Mouse (Mus musculus): ENCODE results near the gene Ndufa1. TPM values are rescaled to one million over a fixed set of nuclear protein-coding genes. Genes with fewer than 3 reads are reported as not detected.

The Ndufa1 gene
- polyA plus RNA-seq (2015; fragmentation: Nextera tagmentation; extraction: Ambion mirVana) = 372 and 394 TPM in 2 replicates

GRCm38 (mm10) chrX:37191105-37191743 is at the start of gene Ndufa1, which contains the start of gene Rnf113a1:
Gene Ndufa1, minus strand, starts transcription at chrX:37191163.
Gene Rnf113a1, plus strand, starts transcription at chrX:37191245.

DNA sequence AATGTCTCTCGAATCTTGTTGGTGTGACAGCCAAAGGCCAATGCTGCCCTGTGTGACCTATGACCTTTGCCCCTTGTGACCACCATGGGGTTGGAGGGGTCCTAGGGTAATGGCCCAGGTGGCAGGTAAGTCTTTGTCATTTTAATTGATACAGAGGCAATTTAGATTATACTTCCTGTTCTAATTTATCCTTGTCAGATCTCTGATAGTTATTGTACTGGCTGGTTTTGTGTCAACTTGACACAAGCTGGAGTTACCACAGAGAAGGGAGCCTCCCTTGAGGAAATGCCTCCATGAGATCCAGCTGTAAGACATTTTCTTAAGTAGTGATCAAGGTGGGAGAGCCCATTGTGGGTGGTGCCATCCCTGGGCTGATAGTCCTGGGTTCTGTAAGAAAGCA is 31.2 kb upstream of the Ndufa1 start, which contains the start of gene Rhox1:
Rhox1 (minus strand) TSS at position 101 of the 400 bp plus-strand sequence.

GRCm38 (mm10) chrX:37210941-37211340 is 20.0 kb upstream of the Ndufa1 start, which contains the start of gene Gm9:
Gene Gm9, minus strand, starts transcription at chrX:37211041.

GRCm38 (mm10) chrX:37168742-37169141 is 22.2 kb downstream of the Ndufa1 start, which contains the start of gene Akap14:
Gene Akap14, minus strand, starts transcription at chrX:37168842.

Other genes with a start within 250 kb of the Ndufa1 start
- 7.2 and 8.9 TPM in 2 replicates for gene Sept6, start 199.4 kb downstream of the Ndufa1 start, polyA plus RNA-seq (2015; fragmentation: Nextera tagmentation; extraction: Ambion mirVana)
- gene Sowahd, start 142.3 kb downstream of the Ndufa1 start, polyA plus RNA-seq (2015; fragmentation: Nextera tagmentation; extraction: Ambion mirVana) = 0.12 and 0.36 TPM in 2 replicates
- 658 and 701 TPM in 2 replicates for gene Rpl39, start 105.8 kb downstream of the Ndufa1 start, polyA plus RNA-seq (2015; fragmentation: Nextera tagmentation; extraction: Ambion mirVana)
- 21.4 and 22.3 TPM in 2 replicates for gene Upf3b, start 80.8 kb downstream of the Ndufa1 start, polyA plus RNA-seq (2015; fragmentation: Nextera tagmentation; extraction: Ambion mirVana)
- 10.0 and 12.0 TPM in 2 replicates for gene Nkap, start 64.4 kb downstream of the Ndufa1 start, polyA plus RNA-seq (2015; fragmentation: Nextera tagmentation; extraction: Ambion mirVana)
- 0.17 and 0.18 TPM in 2 replicates for gene Akap14, start 22.3 kb downstream of the Ndufa1 start, polyA plus RNA-seq (2015; fragmentation: Nextera tagmentation; extraction: Ambion mirVana)
- gene Rnf113a1, start 82 bp upstream of the Ndufa1 start, polyA plus RNA-seq (2015; fragmentation: Nextera tagmentation; extraction: Ambion mirVana) = 5.3 and 6.3 TPM in 2 replicates
- gene Gm9, start 19.9 kb upstream of the Ndufa1 start, polyA plus RNA-seq (2015; fragmentation: Nextera tagmentation; extraction: Ambion mirVana) = not detected in 2 replicates
- not detected in 2 replicates for gene Rhox1, start 31.1 kb upstream of the Ndufa1 start, polyA plus RNA-seq (2015; fragmentation: Nextera tagmentation; extraction: Ambion mirVana)
- gene Rhox2a, start 53.8 kb upstream of the Ndufa1 start, polyA plus RNA-seq (2015; fragmentation: Nextera tagmentation; extraction: Ambion mirVana) = not detected in 2 replicates
- not detected in 2 replicates for gene Rhox3a, start 58.8 kb upstream of the Ndufa1 start, polyA plus RNA-seq (2015; fragmentation: Nextera tagmentation; extraction: Ambion mirVana)
- not detected in 2 replicates for gene Rhox4a, start 74.2 kb upstream of the Ndufa1 start, polyA plus RNA-seq (2015; fragmentation: Nextera tagmentation; extraction: Ambion mirVana)
- not detected in 2 replicates for gene Rhox3a2, start 188.9 kb upstream of the Ndufa1 start, polyA plus RNA-seq (2015; fragmentation: Nextera tagmentation; extraction: Ambion mirVana)
- gene Rhox4a2, start 199.7 kb upstream of the Ndufa1 start, polyA plus RNA-seq (2015; fragmentation: Nextera tagmentation; extraction: Ambion mirVana) = not detected in 2 replicates
- not detected in 2 replicates for gene Rhox2b, start 220.9 kb upstream of the Ndufa1 start, polyA plus RNA-seq (2015; fragmentation: Nextera tagmentation; extraction: Ambion mirVana)
- not detected in 2 replicates for gene Rhox4b, start 241.3 kb upstream of the Ndufa1 start, polyA plus RNA-seq (2015; fragmentation: Nextera tagmentation; extraction: Ambion mirVana)

Measured in spleen, postnatal 0 days (tissue).